Mouse (Mus musculus) duodenum, adult 2 months (tissue): ENCODE measurements around the gene 9330161L09Rik. TPM values are rescaled to one million over a fixed set of nuclear protein-coding genes. Genes with fewer than 3 reads are reported as not detected.

ENCODE experiments used
- polyA plus RNA-seq: library from polyadenylated mRNA; depleted of rRNA; stranded (reverse); fragments of >200 nt; gene quantifications from 2 replicates; pipeline ENCODE4 v1.2.3, GENCODE M21; 2012; ENCODE audit warnings: low replicate concordance; rRNA removed

Gene 9330161L09Rik
- polyA plus RNA-seq: 0.28 and 0.39 TPM in 2 replicates

DNA sequence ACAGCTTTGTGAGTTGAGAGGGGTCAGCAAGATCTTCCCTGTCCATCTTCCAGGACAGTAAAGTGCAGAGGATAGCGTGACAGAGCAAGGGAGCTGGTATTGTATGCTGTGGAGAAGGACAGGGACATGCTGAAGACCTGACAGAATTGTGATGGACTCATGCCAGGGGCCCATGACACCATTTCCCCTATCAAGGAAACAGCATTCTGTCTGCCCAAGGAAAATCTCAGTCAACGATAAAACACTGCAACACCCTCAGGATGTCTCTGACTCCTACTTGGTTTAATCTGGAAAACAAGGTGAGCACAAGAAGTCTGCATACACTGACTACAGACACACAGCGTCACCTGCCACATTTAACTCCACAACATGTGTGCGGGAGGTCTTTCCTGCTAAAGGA lies at the start of gene 9330161L09Rik:
Gene 9330161L09Rik, minus strand, starts transcription at position 101 of the 400 bp plus-strand sequence.

DNA sequence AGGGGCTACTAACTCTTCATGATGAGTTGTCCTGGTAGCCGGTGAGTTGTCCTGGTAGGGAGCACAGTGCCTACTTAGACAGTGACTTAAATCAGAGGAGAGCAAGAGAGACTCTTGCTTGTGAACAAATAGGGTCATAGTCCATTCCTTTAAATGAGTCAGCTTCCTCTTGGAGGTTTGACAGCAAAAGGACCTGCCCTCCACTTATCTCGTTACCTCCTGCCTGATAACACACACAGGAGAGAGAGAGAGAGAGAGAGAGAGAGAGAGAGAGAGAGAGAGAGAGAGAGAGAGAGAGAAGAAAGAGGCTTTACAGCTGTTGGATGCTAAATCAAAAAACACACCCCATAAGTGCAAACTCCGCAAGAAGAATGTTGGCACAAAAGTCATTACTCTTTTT lies 49.5 kb upstream of the 9330161L09Rik start, which contains the start of gene Ifi27l2b:
Gene Ifi27l2b, minus strand, starts transcription at position 84 of the 400 bp plus-strand sequence.

DNA sequence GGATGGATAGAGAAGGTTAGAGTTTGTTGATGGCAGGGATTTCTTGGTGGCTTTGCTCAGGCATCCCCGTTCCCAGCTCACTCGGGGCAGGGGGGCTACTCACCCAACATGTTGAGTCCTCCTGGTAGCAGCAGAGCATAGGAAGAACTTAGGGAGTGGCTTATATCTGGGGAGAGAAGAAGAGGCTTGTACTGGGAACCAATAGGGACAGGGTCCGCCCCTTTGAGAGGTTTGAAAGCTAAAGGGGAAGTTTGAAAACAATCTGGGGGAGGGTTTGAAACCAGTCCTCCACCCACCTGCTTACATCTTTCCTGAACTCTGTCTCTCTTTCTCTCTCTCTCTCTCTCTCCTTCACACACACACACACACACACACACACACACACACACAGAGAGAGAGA lies 35.9 kb upstream of the 9330161L09Rik start, which contains the start of gene Ifi27l2a:
Gene Ifi27l2a, minus strand, starts transcription at position 157 of the 400 bp plus-strand sequence.

DNA sequence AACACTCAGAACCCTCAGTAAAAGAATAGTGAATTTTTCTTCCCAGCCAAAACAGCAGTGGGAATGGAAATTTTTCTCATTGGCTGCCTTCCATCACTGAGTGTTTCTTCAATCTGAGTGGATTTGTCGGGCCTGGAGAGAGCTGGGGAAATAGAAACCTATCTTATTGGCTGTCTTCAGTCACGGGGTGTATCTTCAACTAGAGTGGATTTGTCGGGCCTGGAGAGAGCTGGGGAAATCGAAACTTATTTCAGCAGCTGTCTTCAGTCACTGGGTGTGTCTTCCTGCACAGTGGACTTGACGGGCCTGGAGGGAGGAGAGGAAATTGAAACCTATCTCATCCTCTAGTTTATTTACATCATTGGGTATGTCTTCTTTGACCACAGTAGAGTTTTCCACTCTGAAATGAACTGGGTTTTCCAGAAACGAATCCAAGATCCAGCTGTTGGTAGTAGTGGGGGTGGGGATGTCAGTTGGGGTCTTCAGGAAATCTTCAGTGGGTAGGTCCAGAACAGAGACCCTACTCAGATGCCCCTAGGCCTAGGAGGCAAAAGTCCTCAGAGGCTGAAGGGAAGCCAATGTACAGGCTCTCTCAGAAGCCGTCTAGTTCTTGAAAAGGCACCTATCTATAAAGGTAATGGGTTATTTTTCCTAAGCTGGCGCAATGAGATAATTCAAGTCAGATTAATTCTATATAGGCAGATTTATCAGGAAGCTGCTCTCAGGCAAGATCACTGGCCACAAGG lies 26.5 kb upstream of the 9330161L09Rik start, which contains the start of gene Ifi27:
Gene Ifi27, plus strand, starts transcription at position 226 of the 746 bp plus-strand sequence.

DNA sequence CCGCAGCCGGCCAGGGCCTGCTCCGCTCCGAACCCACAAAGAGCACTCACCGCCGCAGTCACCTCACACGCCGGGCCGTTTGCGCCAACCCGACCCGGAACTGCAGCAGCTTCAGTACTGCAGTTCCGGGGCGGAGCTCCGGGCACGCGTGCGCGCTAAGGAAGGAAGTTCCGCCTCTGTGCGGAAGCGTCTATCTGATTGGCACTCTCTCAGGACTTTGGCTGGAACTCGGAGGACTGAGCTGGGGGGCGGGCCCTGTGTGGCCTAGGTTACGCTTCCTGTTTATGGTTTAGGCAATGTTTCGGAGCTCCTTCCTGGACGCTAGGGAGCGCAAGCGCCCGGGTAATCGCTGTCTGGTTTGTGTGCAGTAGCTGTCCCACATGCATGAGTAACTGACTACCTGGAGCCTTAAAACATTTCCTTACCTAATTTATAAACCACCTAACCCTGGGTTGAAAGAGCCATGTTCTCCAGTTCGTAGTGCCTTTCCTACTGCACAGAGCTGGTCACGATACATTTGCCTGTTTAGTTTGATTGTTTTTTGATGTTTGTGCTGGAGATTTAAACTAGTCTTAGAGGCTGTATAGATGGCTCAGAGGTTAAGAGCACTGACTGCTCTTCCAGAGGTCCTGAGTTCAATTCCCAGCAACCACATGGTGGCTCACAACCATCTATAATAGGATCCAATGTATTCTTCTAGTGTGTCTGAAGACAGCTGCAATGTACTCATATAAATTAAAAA lies 18.3 kb upstream of the 9330161L09Rik start, which contains the start of gene Ddx24:
Gene Ddx24, minus strand, starts transcription at position 102 of the 742 bp plus-strand sequence.

DNA sequence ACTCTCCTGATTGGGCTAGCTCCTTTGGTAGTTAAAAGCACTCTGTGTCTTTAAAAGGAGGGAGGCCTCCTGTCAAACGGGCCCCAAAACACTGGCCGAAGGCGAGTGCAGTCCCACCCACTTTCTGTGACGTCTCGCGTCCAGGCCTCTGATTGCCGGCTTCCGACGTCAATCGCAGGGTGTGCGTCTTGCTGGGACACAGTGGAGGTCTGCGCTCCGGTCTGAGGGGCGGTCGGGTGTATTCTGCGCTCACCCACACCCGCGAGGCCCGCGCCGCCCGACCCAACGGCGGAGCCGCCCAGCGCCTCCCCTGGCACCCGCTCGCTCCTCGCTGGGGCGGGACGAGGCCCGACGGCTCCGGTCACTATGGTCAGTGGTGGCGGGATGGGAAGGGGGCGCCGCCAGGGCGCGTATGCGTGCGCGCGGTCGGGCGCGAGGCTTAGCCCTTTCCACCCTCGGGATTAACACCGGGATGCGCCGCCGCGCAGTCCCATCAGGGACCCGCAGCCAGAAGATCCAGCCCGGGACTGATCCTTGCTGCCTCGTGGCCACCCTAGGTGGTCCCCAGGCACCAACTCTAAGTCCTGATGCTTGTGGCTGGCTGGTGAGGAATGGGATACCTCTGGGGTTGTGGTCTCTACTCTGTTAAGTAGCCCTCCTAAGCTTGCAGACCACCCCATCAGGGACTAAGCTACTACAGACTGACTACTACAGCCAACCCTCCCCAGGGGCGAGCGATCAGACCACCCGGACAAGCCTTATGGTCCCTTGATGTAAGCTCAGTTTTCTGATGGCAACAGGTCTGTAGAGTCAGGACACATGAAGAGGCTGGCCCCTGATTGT lies 18.9 kb downstream of the 9330161L09Rik start, which contains the start of gene Otub2:
Gene Otub2, plus strand, starts transcription at position 178 of the 843 bp plus-strand sequence.

Other genes starting within 250 kb of the 9330161L09Rik start
- 0.49 and 1.3 TPM in 2 replicates for gene Prima1, start 165.7 kb downstream of the 9330161L09Rik start, polyA plus RNA-seq
- not detected in 2 replicates for gene Fam181a, start 96.8 kb downstream of the 9330161L09Rik start, polyA plus RNA-seq
- gene Asb2, start 51.8 kb downstream of the 9330161L09Rik start, polyA plus RNA-seq: 57.4 and 84.1 TPM in 2 replicates
- gene Otub2, start 19.1 kb downstream of the 9330161L09Rik start, polyA plus RNA-seq: 0.40 and 1.0 TPM in 2 replicates
- 10.8 and 13.6 TPM in 2 replicates for gene Ddx24, start 18.0 kb upstream of the 9330161L09Rik start, polyA plus RNA-seq
- gene Ifi27, start 26.4 kb upstream of the 9330161L09Rik start, polyA plus RNA-seq: 91.0 and 200 TPM in 2 replicates
- 120 and 366 TPM in 2 replicates for gene Ifi27l2a, start 35.9 kb upstream of the 9330161L09Rik start, polyA plus RNA-seq
- gene Ifi27l2b, start 49.4 kb upstream of the 9330161L09Rik start, polyA plus RNA-seq: 397 and 1,522 TPM in 2 replicates
- gene Ppp4r4, start 124.5 kb upstream of the 9330161L09Rik start, polyA plus RNA-seq: 0.06 TPM in 1 of 2 replicates, not detected in the other
- 0.08 TPM in 1 of 2 replicates, not detected in the other for gene Serpina10, start 223.6 kb upstream of the 9330161L09Rik start, polyA plus RNA-seq
- not detected in 2 replicates for gene Serpina6, start 249.4 kb upstream of the 9330161L09Rik start, polyA plus RNA-seq